Comparison of ENCODE assay signal across 20 mouse cellular contexts in the genomic region with DNA sequence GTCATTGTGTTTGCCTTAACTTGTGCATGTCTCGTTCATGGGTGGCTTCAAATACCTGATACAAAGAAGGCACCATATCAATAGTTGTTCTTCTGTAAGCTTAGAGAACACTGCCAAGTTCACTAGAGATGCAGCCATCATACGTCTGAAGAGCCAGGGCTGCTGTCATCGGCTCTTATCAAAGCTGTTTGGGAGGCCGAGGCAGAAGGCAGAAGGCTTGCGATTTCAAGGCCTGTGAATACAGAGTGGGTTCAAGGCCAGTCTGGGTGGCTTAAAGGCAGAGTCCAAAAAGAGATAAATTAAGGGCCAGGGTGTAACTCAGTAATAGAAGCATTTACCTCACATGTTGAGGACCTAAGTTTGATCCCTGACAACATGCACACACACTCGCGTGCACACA. TPM values are rescaled to one million over a fixed set of nuclear protein-coding genes. Genes with fewer than 3 reads are reported as not detected.
DNase-seq lines count a peak whose midpoint lies in the region; TF ChIP-seq lines count a peak whose summit lies in the region.
"Had no signal": no experiment of that assay in that cellular context is flagged by ENCODE, and none has a peak within 500 bp of the region (broad histone marks: within the 10 kb centered on the region; RNA-seq: fewer than 3 reads in every experiment).

No protein-coding gene starts in this region.

- DNase-seq in adrenal gland, adult (ENCODE audit: inconsistent age in 2 of 2, low spot score in 1 of 2), result peak; percentile 64 to 69
- no peak for DNase-seq in adrenal gland, postnatal 14 days
- peak; percentile 35 to 37 for DNase-seq in cerebellum, postnatal 10 days
- no peak for DNase-seq in cerebellum, adult 9-11 months
- DNase-seq in layer of hippocampus, adult 2 months (ENCODE audit: low spot score in 2 of 2), result no peak
- no peak for DNase-seq in layer of hippocampus, adult 9-11 months
- DNase-seq in ovary, adult 18-20 months (ENCODE audit: low spot score), result peak; percentile 47
- DNase-seq in ovary, postnatal 14 days (ENCODE audit: low spot score), result no peak
- DNase-seq: adrenal gland, adult 2 months; adrenal gland, postnatal 36 days; B cell, adult 2 months; cerebellum, adult 11-12 months; cerebellum, adult 2 months; cerebellum, postnatal 25 days; forebrain, postnatal 0 days had no signal

- TF ChIP-seq CTCF in layer of hippocampus, adult 2 months (conservative IDR thresholded peaks at IDR 0.05), result no peak

- H3K27ac ChIP-seq in layer of hippocampus, adult 2 months, result peak overlapping the region; percentile 67; the same call in 1 of the 2 replicates
- H3K27ac ChIP-seq: embryonic facial prominence, embryonic 10.5 days; embryonic facial prominence, embryonic 12.5 days; forebrain, embryonic 12.5 days had no signal

- no peak overlapping the region for H3K4me3 ChIP-seq in layer of hippocampus, adult 2 months
- H3K4me3 ChIP-seq: embryonic facial prominence, embryonic 10.5 days; embryonic facial prominence, embryonic 12.5 days; forebrain, embryonic 12.5 days had no signal

RNA-seq across cellular contexts. Expression of a gene that starts 5.0 kb away (rescaled TPM):
- total RNA-seq in adrenal gland, postnatal 14 days (2021), result 50.5 and 61.4 TPM in 2 replicates
- not detected for total RNA-seq in layer of hippocampus, adult 2 months (2021)
- total RNA-seq: CH12.LX, G1E had no signal

RNA-seq across cellular contexts. Expression of a gene that starts 8.1 kb away (rescaled TPM):
- total RNA-seq in adrenal gland, postnatal 14 days (2021), result 9.0 and 14.8 TPM in 2 replicates
- 10 to 100 TPM; 88.3 to 94.4 TPM for total RNA-seq in layer of hippocampus, adult 2 months (2021)

RNA-seq across cellular contexts. Expression of a gene that starts 49.5 kb away (rescaled TPM):
- total RNA-seq in adrenal gland, postnatal 14 days (2021), result 100 and 103 TPM in 2 replicates
- total RNA-seq in layer of hippocampus, adult 2 months (2021), result 100 to 1,000 TPM; 149 to 155 TPM

RNA-seq across cellular contexts. Expression of a gene that starts 52.0 kb away (rescaled TPM):
- total RNA-seq in adrenal gland, postnatal 14 days (2021), result 8.6 and 10.1 TPM in 2 replicates
- 100 to 1,000 TPM; 147 to 149 TPM for total RNA-seq in layer of hippocampus, adult 2 months (2021)

RNA-seq across cellular contexts. Expression of a gene that starts 52.3 kb away (rescaled TPM):
- total RNA-seq in adrenal gland, postnatal 14 days (2021), result not detected in 2 replicates
- total RNA-seq in layer of hippocampus, adult 2 months (2021), result not detected
- total RNA-seq: adrenal gland, adult 2 months; adrenal gland, postnatal 36 days; CH12.LX; forebrain, postnatal 0 days; G1E had no signal

Comparison
In these comparisons a context has a peak if more than half of its experiments do, and no peak if none do; other contexts are left out.
1. DNase-seq: peak in adrenal gland, adult (2 of 2), cerebellum, postnatal 10 days (2 of 2) and ovary, adult 18-20 months (single experiment); none in adrenal gland, postnatal 14 days (single experiment), cerebellum, adult 9-11 months (single experiment), layer of hippocampus, adult 2 months (0 of 2), layer of hippocampus, adult 9-11 months (single experiment) and ovary, postnatal 14 days (single experiment).
2. RNA of a gene that starts 5.0 kb away (total RNA-seq): 50.5 to 61.4 TPM in adrenal gland, postnatal 14 days; not detected in layer of hippocampus, adult 2 months; every median in the first group is over 10 times any median in the second.